Comparison of ENCODE assay signal across 13 mouse cellular contexts in genomic region chr9:108626498-108626897, GRCm38 (mm10). TPM values are rescaled to one million over a fixed set of nuclear protein-coding genes. Genes with fewer than 3 reads are reported as not detected.
A peak's percentile ranks its signal among the peaks of the same experiment; 100 is the strongest.
DNase-seq lines count a peak whose midpoint lies in the region; ATAC-seq and TF ChIP-seq lines count a peak whose summit lies in the region.
"Had no signal": no experiment of that assay in that cellular context is flagged by ENCODE, and none has a peak within 500 bp of the region (broad histone marks: within the 10 kb centered on the region; RNA-seq: fewer than 3 reads in every experiment).

No protein-coding gene starts in this region.

- peak; percentile 99 for ATAC-seq in heart, postnatal 0 days (ENCODE audit: insufficient read depth, low read depth)
- peak; percentile 91 for ATAC-seq in lung, embryonic 16.5 days (ENCODE audit: low read depth)

- peak; percentile 28 for DNase-seq in gastrocnemius, adult 2 months
- no peak for DNase-seq in gastrocnemius, postnatal 36 days
- peak; percentile 9 for DNase-seq in brain, embryonic 14.5 days (ENCODE audit: low read depth)
- peak; percentile 95 for DNase-seq in heart, postnatal 0 days (ENCODE audit: low spot score)
- DNase-seq in spleen, postnatal 36 days (ENCODE audit: low spot score in 2 of 2): no peak
- no peak for DNase-seq in limb, embryonic 10.5 days (ENCODE audit: low spot score)
- DNase-seq in T-cell, adult 2 months (ENCODE audit: low spot score): no peak
- DNase-seq: liver, embryonic 13.5 days; thymus, postnatal 14 days had no signal

- no peak overlapping the region for H3K4me3 ChIP-seq in gastrocnemius, adult 2 months
- no peak overlapping the region for H3K4me3 ChIP-seq in heart, postnatal 0 days (ENCODE audit: low read depth, low read length)
- H3K4me3 ChIP-seq in lung, embryonic 16.5 days (ENCODE audit: low read length): no peak overlapping the region
- no peak overlapping the region for H3K4me3 ChIP-seq in limb, embryonic 10.5 days
- H3K4me3 ChIP-seq: erythroblast, embryonic 14.5 days; liver, embryonic 13.5 days; myocyte had no signal

- TF ChIP-seq POLR2A in brain, embryonic 14.5 days (IDR thresholded peaks at IDR 0.05; ENCODE audit: borderline replicate concordance, extremely low read depth, insufficient read depth, insufficient read length, poor library complexity, severe bottlenecking): no peak

- TF ChIP-seq CTCF in gastrocnemius, adult 2 months (IDR thresholded peaks at IDR 0.05): no peak
- no peak for TF ChIP-seq CTCF in brain, embryonic 14.5 days (IDR thresholded peaks at IDR 0.05; ENCODE audit: borderline replicate concordance, extremely low read depth, insufficient read depth, insufficient read length)
- no peak for TF ChIP-seq CTCF in heart, postnatal 0 days (IDR thresholded peaks at IDR 0.05; ENCODE audit: low read depth)

- TF ChIP-seq EP300 in heart, postnatal 0 days (IDR thresholded peaks at IDR 0.05; ENCODE audit: low read depth): peak; percentile 79; the same call in 1 of the 2 replicates

- 18% methylated on average over 2 of the region's 2 CpGs for WGBS in heart, postnatal 0 days
- WGBS in lung, embryonic 16.5 days: 28% methylated on average over 2 of the region's 2 CpGs
- 85% methylated on average over 2 of the region's 2 CpGs for WGBS in limb, embryonic 10.5 days

- H3K27me3 ChIP-seq in heart, postnatal 0 days (ENCODE audit: control insufficient read depth, insufficient read depth, low read length): no peaks in the 10 kb centered on the region
- no peaks in the 10 kb centered on the region for H3K27me3 ChIP-seq in lung, embryonic 16.5 days (ENCODE audit: control insufficient read depth, insufficient read depth, low read depth, low read length)
- H3K27me3 ChIP-seq in limb, embryonic 10.5 days (ENCODE audit: low read depth, poor library complexity, severe bottlenecking): no peaks in the 10 kb centered on the region
- H3K27me3 ChIP-seq: CH12.LX; liver, embryonic 13.5 days had no signal

- peaks cover 12% of the 10 kb centered on the region for H3K4me1 ChIP-seq in heart, postnatal 0 days (ENCODE audit: control insufficient read depth, insufficient read depth)
- peaks cover 7% of the 10 kb centered on the region for H3K4me1 ChIP-seq in lung, embryonic 16.5 days (replicated peaks; ENCODE audit: control insufficient read depth, insufficient read depth, low read length)
- no peaks in the 10 kb centered on the region for H3K4me1 ChIP-seq in limb, embryonic 10.5 days

- H3K36me3 ChIP-seq in heart, postnatal 0 days (replicated peaks; ENCODE audit: control insufficient read depth, insufficient read depth, low read length): peaks cover 8% of the 10 kb centered on the region; the same call in 1 of the 2 replicates
- 0 out of 2 replicates have a peak, but pooled peaks cover 6% of the 10 kb centered on the region for H3K36me3 ChIP-seq in lung, embryonic 16.5 days (ENCODE audit: control insufficient read depth, insufficient read depth, low read length)
- peaks cover 49% of the 10 kb centered on the region for H3K36me3 ChIP-seq in limb, embryonic 10.5 days

- intact Hi-C loops in gastrocnemius, adult 2 months (cut with DNase I): no loop called here
- intact Hi-C loops in gastrocnemius, postnatal 36 days (cut with DNase I): no loop called here

- H3K9me3 ChIP-seq in heart, postnatal 0 days (replicated peaks; ENCODE audit: control insufficient read depth, low read length): no peaks in the 10 kb centered on the region
- no peaks in the 10 kb centered on the region for H3K9me3 ChIP-seq in lung, embryonic 16.5 days (ENCODE audit: control insufficient read depth, low read length)
- no peaks in the 10 kb centered on the region for H3K9me3 ChIP-seq in limb, embryonic 10.5 days (replicated peaks)
- H3K9me3 ChIP-seq: liver, embryonic 13.5 days had no signal

- H3K27ac ChIP-seq in gastrocnemius, adult 2 months: no peak overlapping the region
- peak overlapping the region; percentile 93 for H3K27ac ChIP-seq in heart, postnatal 0 days (ENCODE audit: low read depth)
- H3K27ac ChIP-seq in lung, embryonic 16.5 days (ENCODE audit: low read length): peak overlapping the region; percentile 38; the same call in 1 of the 2 replicates
- H3K27ac ChIP-seq in limb, embryonic 10.5 days: no peak overlapping the region
- H3K27ac ChIP-seq: liver, embryonic 13.5 days had no signal

- no peak overlapping the region for H3K4me2 ChIP-seq in heart, postnatal 0 days (ENCODE audit: low read depth, low read length)
- no peak overlapping the region for H3K4me2 ChIP-seq in lung, embryonic 16.5 days (ENCODE audit: low read depth, low read length)
- H3K4me2 ChIP-seq: liver, embryonic 13.5 days had no signal

- no peak overlapping the region for H3K9ac ChIP-seq in heart, postnatal 0 days (replicated peaks; ENCODE audit: low read depth, low read length)
- H3K9ac ChIP-seq in lung, embryonic 16.5 days (ENCODE audit: low read length): no peak overlapping the region
- H3K9ac ChIP-seq: liver, embryonic 13.5 days had no signal

RNA-seq across cellular contexts. Expression of gene Arih2, which starts 22.7 kb away (rescaled TPM):
- 10 to 100 TPM; 61.9 to 83.9 TPM for total RNA-seq in gastrocnemius, adult 2 months (2021)
- total RNA-seq in gastrocnemius, postnatal 36 days (2021): 10 to 100 TPM; 63.2 to 64.7 TPM
- polyA plus RNA-seq in brain, embryonic 14.5 days (2012; rRNA removed): 47.9 and 49.0 TPM in 2 replicates
- total RNA-seq in heart, postnatal 0 days (2014; rRNA removed; ENCODE audit: low replicate concordance): 59.5 and 76.4 TPM in 2 replicates
- polyA plus RNA-seq in heart, postnatal 0 days (2015; fragmentation: Nextera tagmentation; extraction: Ambion mirVana): 33.8 and 38.2 TPM in 2 replicates
- 44.3 and 46.7 TPM in 2 replicates for polyA plus RNA-seq in lung, embryonic 16.5 days (2015; fragmentation: Nextera tagmentation; extraction: Ambion mirVana)
- 59.0 and 59.2 TPM in 2 replicates for polyA plus RNA-seq in limb, embryonic 10.5 days (2016; fragmentation: Nextera tagmentation; extraction: Ambion mirVana)

RNA-seq across cellular contexts. Expression of gene P4htm, which starts 29.0 kb away (rescaled TPM):
- total RNA-seq in gastrocnemius, adult 2 months (2021): 1 to 10 TPM; 3.7 to 3.9 TPM
- total RNA-seq in gastrocnemius, postnatal 36 days (2021): 1 to 10 TPM; 3.1 to 3.5 TPM
- polyA plus RNA-seq in brain, embryonic 14.5 days (2012; rRNA removed): 28.4 and 31.6 TPM in 2 replicates
- 18.7 and 37.8 TPM in 2 replicates for total RNA-seq in heart, postnatal 0 days (2014; rRNA removed; ENCODE audit: low replicate concordance)
- 16.6 and 17.7 TPM in 2 replicates for polyA plus RNA-seq in heart, postnatal 0 days (2015; fragmentation: Nextera tagmentation; extraction: Ambion mirVana)
- 8.0 and 8.3 TPM in 2 replicates for polyA plus RNA-seq in lung, embryonic 16.5 days (2015; fragmentation: Nextera tagmentation; extraction: Ambion mirVana)
- polyA plus RNA-seq in limb, embryonic 10.5 days (2016; fragmentation: Nextera tagmentation; extraction: Ambion mirVana): 3.7 and 6.5 TPM in 2 replicates

RNA-seq across cellular contexts. Expression of gene Slc25a20, which starts 35.4 kb away (rescaled TPM):
- total RNA-seq in gastrocnemius, adult 2 months (2021): 10 to 100 TPM; 55.2 to 96.6 TPM
- total RNA-seq in gastrocnemius, postnatal 36 days (2021): 10 to 100 TPM; 59.0 to 75.5 TPM
- 19.5 and 22.6 TPM in 2 replicates for polyA plus RNA-seq in brain, embryonic 14.5 days (2012; rRNA removed)
- total RNA-seq in heart, postnatal 0 days (2014; rRNA removed; ENCODE audit: low replicate concordance): 95.7 and 137 TPM in 2 replicates
- polyA plus RNA-seq in heart, postnatal 0 days (2015; fragmentation: Nextera tagmentation; extraction: Ambion mirVana): 240 and 248 TPM in 2 replicates
- 44.8 and 46.8 TPM in 2 replicates for polyA plus RNA-seq in lung, embryonic 16.5 days (2015; fragmentation: Nextera tagmentation; extraction: Ambion mirVana)
- 28.8 and 35.7 TPM in 2 replicates for polyA plus RNA-seq in limb, embryonic 10.5 days (2016; fragmentation: Nextera tagmentation; extraction: Ambion mirVana)

RNA-seq across cellular contexts. Expression of gene Wdr6, which starts 48.0 kb away (rescaled TPM):
- total RNA-seq in gastrocnemius, adult 2 months (2021): 1 to 10 TPM; 6.7 to 7.3 TPM
- total RNA-seq in gastrocnemius, postnatal 36 days (2021): 1 to 10 TPM; 4.6 to 5.6 TPM
- polyA plus RNA-seq in brain, embryonic 14.5 days (2012; rRNA removed): 329 and 375 TPM in 2 replicates
- 44.9 and 53.2 TPM in 2 replicates for total RNA-seq in heart, postnatal 0 days (2014; rRNA removed; ENCODE audit: low replicate concordance)
- 21.1 and 25.1 TPM in 2 replicates for polyA plus RNA-seq in heart, postnatal 0 days (2015; fragmentation: Nextera tagmentation; extraction: Ambion mirVana)
- 122 and 128 TPM in 2 replicates for polyA plus RNA-seq in lung, embryonic 16.5 days (2015; fragmentation: Nextera tagmentation; extraction: Ambion mirVana)
- polyA plus RNA-seq in limb, embryonic 10.5 days (2016; fragmentation: Nextera tagmentation; extraction: Ambion mirVana): 165 and 236 TPM in 2 replicates

RNA-seq across cellular contexts. Expression of gene Dalrd3, which starts 56.8 kb away (rescaled TPM):
- total RNA-seq in gastrocnemius, adult 2 months (2021): 10 to 100 TPM in 1 of 2 experiments, 1 to 10 TPM in 1; 8.0 to 11.3 TPM
- 10 to 100 TPM; 10.1 to 12.3 TPM for total RNA-seq in gastrocnemius, postnatal 36 days (2021)
- polyA plus RNA-seq in brain, embryonic 14.5 days (2012; rRNA removed): 190 and 347 TPM in 2 replicates
- 54.0 and 71.1 TPM in 2 replicates for total RNA-seq in heart, postnatal 0 days (2014; rRNA removed; ENCODE audit: low replicate concordance)
- 38.3 and 39.6 TPM in 2 replicates for polyA plus RNA-seq in heart, postnatal 0 days (2015; fragmentation: Nextera tagmentation; extraction: Ambion mirVana)
- polyA plus RNA-seq in lung, embryonic 16.5 days (2015; fragmentation: Nextera tagmentation; extraction: Ambion mirVana): 146 and 161 TPM in 2 replicates
- polyA plus RNA-seq in limb, embryonic 10.5 days (2016; fragmentation: Nextera tagmentation; extraction: Ambion mirVana): 175 and 214 TPM in 2 replicates

Comparison
In these comparisons a context has a peak if more than half of its experiments do, and no peak if none do; other contexts are left out.
1. DNase-seq: peak in gastrocnemius, adult 2 months (single experiment), brain, embryonic 14.5 days (single experiment) and heart, postnatal 0 days (single experiment); none in gastrocnemius, postnatal 36 days (0 of 2), spleen, postnatal 36 days (0 of 2), limb, embryonic 10.5 days (single experiment) and T-cell, adult 2 months (single experiment).
2. H3K27ac ChIP-seq: peak in heart, postnatal 0 days (single experiment) and lung, embryonic 16.5 days (single experiment); none in gastrocnemius, adult 2 months (single experiment) and limb, embryonic 10.5 days (single experiment).